Comparison of ENCODE assay signal across 8 mouse cellular contexts in the genomic region with DNA sequence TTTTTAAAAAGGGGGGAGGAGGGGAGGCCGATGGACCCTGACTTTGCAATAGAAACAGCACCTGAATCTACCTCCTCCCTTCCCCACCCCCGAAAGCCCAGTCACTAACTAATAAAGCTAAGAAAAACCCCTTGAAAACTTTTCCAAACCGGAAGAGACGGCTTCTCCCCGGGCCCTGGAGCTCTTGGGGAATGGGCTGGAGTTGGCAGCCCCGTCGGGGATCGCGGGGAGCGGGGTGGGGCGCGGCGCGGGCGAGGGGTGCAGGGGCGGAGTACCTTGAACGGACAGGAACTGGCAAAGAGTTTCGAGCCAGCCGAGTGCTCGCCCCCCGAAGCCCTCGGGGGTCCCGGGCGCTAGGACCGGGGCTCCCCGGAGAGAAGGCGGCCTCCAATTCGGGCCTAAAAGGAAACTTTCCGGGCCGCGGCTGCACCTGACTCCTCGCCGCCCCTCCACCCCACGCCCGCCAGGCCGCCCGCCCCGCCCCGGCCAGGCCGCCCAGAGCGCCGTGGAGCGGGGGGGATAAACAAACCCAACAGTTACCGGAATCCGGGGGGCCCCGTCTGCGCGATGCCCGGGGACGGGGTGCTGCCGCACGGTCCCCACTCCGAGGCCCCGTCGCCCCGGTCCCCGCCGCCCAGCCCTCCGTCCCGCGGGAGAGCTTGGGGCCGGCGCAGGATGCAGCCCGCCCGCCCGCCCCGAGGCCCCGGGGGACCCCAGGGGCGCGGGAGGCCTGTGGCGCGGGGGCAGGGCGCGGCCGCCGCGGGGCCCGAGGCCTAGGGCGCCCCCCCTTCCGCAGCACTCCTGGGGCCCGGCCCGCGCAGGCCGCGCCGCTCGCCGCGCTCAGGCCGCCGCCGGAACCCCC. TPM values are rescaled to one million over a fixed set of nuclear protein-coding genes. Genes with fewer than 3 reads are reported as not detected.
DNase-seq lines count a peak whose midpoint lies in the region; ATAC-seq and TF ChIP-seq lines count a peak whose summit lies in the region.

No protein-coding gene starts in this region.

- H3K4me1 ChIP-seq in hindbrain, embryonic 15.5 days (replicated peaks): peaks cover 46% of the 10 kb centered on the region
- peaks cover 10% of the 10 kb centered on the region; the same call in 1 of the 2 replicates for H3K4me1 ChIP-seq in spleen, adult 2 months (ENCODE audit: control insufficient read depth, insufficient read depth, insufficient read length)

- H3K27ac ChIP-seq in hindbrain, embryonic 15.5 days (replicated peaks): peak overlapping the region; percentile 94
- H3K27ac ChIP-seq in spleen, adult 2 months (ENCODE audit: insufficient read depth, low read length): peak overlapping the region; percentile 98

- under 1% methylated on average over 31 of the region's 92 CpGs for WGBS in hindbrain, embryonic 15.5 days
- WGBS in spleen, adult 2 months: under 1% methylated on average over 62 of the region's 92 CpGs

- peak overlapping the region; percentile 97 for H3K9ac ChIP-seq in hindbrain, embryonic 15.5 days

- peak overlapping the region; percentile 95 for H3K4me3 ChIP-seq in hindbrain, embryonic 15.5 days
- H3K4me3 ChIP-seq in spleen, adult 2 months (ENCODE audit: extremely low read depth, insufficient read depth, insufficient read length): peak overlapping the region; percentile 83

- TF ChIP-seq CTCF in spleen, adult 2 months (IDR thresholded peaks at IDR 0.05; ENCODE audit: extremely low read depth, insufficient read depth, insufficient read length, insufficient replicate concordance): no peak

- DNase-seq in Muller cell, postnatal 12 days (ENCODE audit: inconsistent ontology term): peak; percentile 61
- DNase-seq in cerebellum, adult 18-20 months: peak; percentile 40 to 73
- DNase-seq in gastrocnemius, adult 18-20 months (ENCODE audit: low spot score): peak; percentile 43
- DNase-seq in left cerebral cortex, postnatal 36 days (ENCODE audit: low spot score in 2 of 2): peak; percentile 50 to 70
- peak; percentile 19 for DNase-seq in mesoderm, embryonic 11.5 days (ENCODE audit: low read depth, low spot score)
- peak in 1 of 2 experiments; percentile 65 for DNase-seq in spleen, adult 2 months (ENCODE audit: low read depth in 1 of 2, low spot score in 2 of 2)

- peak overlapping the region; percentile 83 for H3K4me2 ChIP-seq in hindbrain, embryonic 15.5 days

- no peaks in the 10 kb centered on the region; the same call in 1 of the 2 replicates for H3K36me3 ChIP-seq in hindbrain, embryonic 15.5 days
- H3K36me3 ChIP-seq in spleen, adult 2 months (ENCODE audit: control insufficient read depth, insufficient read depth, low read length): no peaks in the 10 kb centered on the region; the same call in 1 of the 2 replicates

- no peaks in the 10 kb centered on the region for H3K27me3 ChIP-seq in hindbrain, embryonic 15.5 days
- no peaks in the 10 kb centered on the region for H3K27me3 ChIP-seq in spleen, adult 2 months (ENCODE audit: control insufficient read depth, insufficient read depth, low read length)

- ATAC-seq in hindbrain, embryonic 15.5 days (ENCODE audit: low FRiP score, low read depth): peak; percentile 42
- ATAC-seq in monocyte, adult 5-6 weeks (replicated peaks; ENCODE audit: insufficient number of reproducible peaks, low FRiP score, low TSS enrichment, poor library complexity, severe bottlenecking): no peak

- intact Hi-C loops in left cerebral cortex, postnatal 36 days (cut with DNase I): loop anchor here (5.0 kb wide), 1 partner anchor 64 kb away; the partner anchor contains the start of genes Eef1b2 and Ndufs1

- no peaks in the 10 kb centered on the region for H3K9me3 ChIP-seq in hindbrain, embryonic 15.5 days

- TF ChIP-seq POLR2A in spleen, adult 2 months (IDR thresholded peaks at IDR 0.05; ENCODE audit: low read depth, low read length): no peak

RNA-seq across cellular contexts. Expression of gene Ino80d, which starts 1.0 kb away (rescaled TPM):
- total RNA-seq in gastrocnemius, adult 18-20 months (2021): 10 to 100 TPM; 13.0 to 13.2 TPM
- 9.9 and 10.5 TPM in 2 replicates for polyA plus RNA-seq in hindbrain, embryonic 15.5 days (2015; fragmentation: Nextera tagmentation; extraction: Ambion mirVana)
- total RNA-seq in left cerebral cortex, postnatal 36 days (2021): 10 to 100 TPM; 27.4 to 35.7 TPM
- 15.1 and 18.9 TPM in 2 replicates for polyA plus RNA-seq in spleen, adult 2 months (2012; rRNA removed)
- total RNA-seq in monocyte, adult 5-6 weeks (2017): 21.6 to 40.6 TPM (median 22.9 TPM) in 3 replicates
